Mouse (Mus musculus) cortical plate, adult 2 months (tissue): ENCODE results near the gene Cyp1b1. TPM values are rescaled to one million over a fixed set of nuclear protein-coding genes. Genes with fewer than 3 reads are reported as not detected.
A peak's percentile ranks its signal among the peaks of the same experiment; 100 is the strongest.

Experiments used
- H3K27ac ChIP-seq: fragments of 200-500 bp; 2 replicates; pipeline ENCODE4 v1.5.1; 2012; ENCODE audit warnings: low read length, control low read depth, inconsistent platforms; ENCODE audit not compliant: insufficient read depth
- H3K4me1 ChIP-seq: fragments of 200-500 bp; 2 replicates; pipeline ENCODE4 v1.6.1; 2011; ENCODE audit warnings: low read length; ENCODE audit not compliant: control insufficient read depth, insufficient read depth
- H3K4me3 ChIP-seq: fragments of 200-500 bp; 2 replicates; pipeline ENCODE4 v1.5.1; 2011; ENCODE audit warnings: mild to moderate bottlenecking, low read length, control low read depth; ENCODE audit not compliant: insufficient read depth
- CTCF ChIP-seq: fragments of 200-500 bp; IDR thresholded peaks from 2 replicates; pipeline ENCODE4 v1.5.1; 2011; ENCODE audit warnings: mild to moderate bottlenecking, control low read depth, low read length; ENCODE audit not compliant: insufficient read depth; ENCODE audit errors: extremely low read depth
- POLR2A ChIP-seq: fragments of 200-500 bp; IDR thresholded peaks from 2 replicates; pipeline ENCODE4 v1.6.1; 2011; ENCODE audit warnings: mild to moderate bottlenecking, low read length, control low read depth; ENCODE audit not compliant: insufficient read depth; ENCODE audit errors: extremely low read depth
- polyA plus RNA-seq: library from polyadenylated mRNA; depleted of rRNA; stranded (reverse); fragments of >200 nt; gene quantifications from 2 replicates; pipeline ENCODE4 v1.2.3, GENCODE M21; 2012

The Cyp1b1 gene
- polyA plus RNA-seq, 1 experiment: 2.0 TPM

- no peak for TF ChIP-seq CTCF
- TF ChIP-seq POLR2A: no peak
- Histone ChIP-seq H3K4me1 (no peaks in the 10 kb centered on the region), H3K4me3 (no peak overlapping the region), H3K27ac (no peak overlapping the region)
Measured at GRCm38 (mm10) chr17:79720681-79721080, 5.8 kb upstream of the Cyp1b1 start.

- no peak overlapping the region for H3K27ac ChIP-seq
- H3K4me1 ChIP-seq: no peaks in the 10 kb centered on the region
- 0 out of 2 replicates have a peak overlapping the region, but pooled peaks have one; percentile 0 for H3K4me3 ChIP-seq
- peak; percentile 76 for TF ChIP-seq CTCF
- no peak for TF ChIP-seq POLR2A
Measured at GRCm38 (mm10) chr17:79715649-79716143, 835 bp upstream of the Cyp1b1 start.

GRCm38 (mm10) chr17:79714368-79714895, 429 bp downstream of the Cyp1b1 start:
- H3K4me3 ChIP-seq: peak overlapping the region; percentile 15
- TF ChIP-seq POLR2A (no peak), CTCF (no peak)
- no peaks in the 10 kb centered on the region for H3K4me1 ChIP-seq
- no peak overlapping the region for H3K27ac ChIP-seq

- Histone ChIP-seq H3K27ac (no peak overlapping the region), H3K4me1 (no peaks in the 10 kb centered on the region), H3K4me3 (peak overlapping the region; percentile 15)
- TF ChIP-seq POLR2A (no peak), CTCF (no peak)
Measured at GRCm38 (mm10) chr17:79713643-79714367, 1.1 kb downstream of the Cyp1b1 start.

GRCm38 (mm10) chr17:79713276-79713642, 1.6 kb downstream of the Cyp1b1 start:
- no peak overlapping the region for H3K27ac ChIP-seq
- no peak for TF ChIP-seq CTCF
- no peak for TF ChIP-seq POLR2A
- peak overlapping the region; percentile 15 for H3K4me3 ChIP-seq
- H3K4me1 ChIP-seq: no peaks in the 10 kb centered on the region

GRCm38 (mm10) chr17:79712536-79712935, 2.3 kb downstream of the Cyp1b1 start:
- TF ChIP-seq POLR2A: no peak
- no peak for TF ChIP-seq CTCF
- no peak overlapping the region for H3K27ac ChIP-seq
- H3K4me1 ChIP-seq: no peaks in the 10 kb centered on the region
- no peak overlapping the region for H3K4me3 ChIP-seq

- no peak overlapping the region for H3K27ac ChIP-seq
- no peaks in the 10 kb centered on the region for H3K4me1 ChIP-seq
- H3K4me3 ChIP-seq: no peak overlapping the region
- TF ChIP-seq POLR2A (no peak), CTCF (no peak)
Measured at GRCm38 (mm10) chr17:79711944-79712343, 2.9 kb downstream of the Cyp1b1 start.

- no peak overlapping the region for H3K4me3 ChIP-seq
- no peaks in the 10 kb centered on the region for H3K4me1 ChIP-seq
- H3K27ac ChIP-seq: no peak overlapping the region
- no peak for TF ChIP-seq CTCF
- TF ChIP-seq POLR2A: no peak
Measured at GRCm38 (mm10) chr17:79710246-79710842, 4.5 kb downstream of the Cyp1b1 start.

- no peak for TF ChIP-seq POLR2A
- TF ChIP-seq CTCF: no peak
- no peaks in the 10 kb centered on the region for H3K4me1 ChIP-seq
- no peak overlapping the region for H3K4me3 ChIP-seq
- H3K27ac ChIP-seq: no peak overlapping the region
Measured at GRCm38 (mm10) chr17:79709718-79710117, 5.1 kb downstream of the Cyp1b1 start.
